Mouse (Mus musculus) hindbrain, embryonic 10.5 days (tissue): ENCODE results near the gene Ercc6. TPM values are rescaled to one million over a fixed set of nuclear protein-coding genes. Genes with fewer than 3 reads are reported as not detected.
A peak's percentile ranks its signal among the peaks of the same experiment; 100 is the strongest.

Source experiments
- DNase-seq: peaks from one replicate; pipeline ENCODE4 v3.0.0-alpha.2; 2017; ENCODE audit warnings: low spot score
- H3K27ac ChIP-seq: fragments of 300-500 bp; sonication (generic); 2 replicates; pipeline ENCODE4 v1.5.1; 2016; ENCODE audit warnings: mild to moderate bottlenecking, moderate library complexity
- H3K27me3 ChIP-seq: fragments of 300-500 bp; sonication (generic); 2 replicates; pipeline ENCODE4 v1.6.1; 2016; ENCODE audit warnings: mild to moderate bottlenecking; ENCODE audit not compliant: poor library complexity, insufficient read depth, severe bottlenecking
- H3K36me3 ChIP-seq: fragments of 300-500 bp; sonication (generic); 2 replicates; pipeline ENCODE4 v1.6.1; 2016; ENCODE audit warnings: mild to moderate bottlenecking, moderate library complexity
- H3K4me1 ChIP-seq: fragments of 300-500 bp; sonication (generic); replicated peaks from 2 replicates; pipeline ENCODE4 v1.6.1; 2016; ENCODE audit warnings: mild to moderate bottlenecking
- H3K4me3 ChIP-seq: fragments of 300-500 bp; sonication (generic); 2 replicates; pipeline ENCODE4 v1.5.1; 2016; ENCODE audit warnings: mild to moderate bottlenecking, moderate library complexity
- H3K9me3 ChIP-seq: fragments of 300-500 bp; sonication (generic); 2 replicates; pipeline ENCODE4 v1.6.1; 2016; ENCODE audit warnings: mild to moderate bottlenecking, moderate library complexity
- WGBS: fragments of 180-500 bp; shearing (Covaris S2); methylation state at CpG from one replicate; pipeline ENCODE4 v1.1.7; 2016; 5-methylcytosine and 5-hydroxymethylcytosine counted together
- polyA plus RNA-seq: library from polyadenylated mRNA; unstranded; fragments of >200 nt; fragmentation: Nextera tagmentation; extraction: Ambion mirVana; gene quantifications from 2 replicates; pipeline ENCODE4 v1.2.1, GENCODE M21; 2016

The Ercc6 gene
- polyA plus RNA-seq, 1 experiment from 2014 or later, result 30.4 TPM

DNA sequence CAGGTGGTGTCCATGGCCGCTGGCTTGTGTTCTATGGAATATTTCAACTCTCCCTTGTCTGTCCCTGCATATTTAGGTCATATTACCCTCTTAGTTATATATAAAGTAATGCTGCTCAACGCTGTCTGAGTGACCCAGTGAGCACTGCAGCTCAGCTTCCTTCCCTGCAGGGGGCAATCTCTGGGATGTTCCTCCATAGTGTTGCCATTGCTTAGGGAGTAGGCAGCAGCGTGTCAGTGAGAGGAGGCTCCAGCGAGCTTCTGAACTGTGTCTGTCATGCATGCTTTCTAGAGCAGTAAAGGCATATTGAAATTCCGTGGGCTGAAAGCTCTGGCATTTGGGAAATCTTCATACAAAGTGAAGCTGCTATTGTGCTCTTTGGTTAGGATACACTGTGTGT lies 38.5 kb downstream of the Ercc6 start:
- peaks cover 60% of the 10 kb centered on the region for H3K36me3 ChIP-seq
- 78% methylated on average over 5 of the region's 5 CpGs for WGBS

DNA sequence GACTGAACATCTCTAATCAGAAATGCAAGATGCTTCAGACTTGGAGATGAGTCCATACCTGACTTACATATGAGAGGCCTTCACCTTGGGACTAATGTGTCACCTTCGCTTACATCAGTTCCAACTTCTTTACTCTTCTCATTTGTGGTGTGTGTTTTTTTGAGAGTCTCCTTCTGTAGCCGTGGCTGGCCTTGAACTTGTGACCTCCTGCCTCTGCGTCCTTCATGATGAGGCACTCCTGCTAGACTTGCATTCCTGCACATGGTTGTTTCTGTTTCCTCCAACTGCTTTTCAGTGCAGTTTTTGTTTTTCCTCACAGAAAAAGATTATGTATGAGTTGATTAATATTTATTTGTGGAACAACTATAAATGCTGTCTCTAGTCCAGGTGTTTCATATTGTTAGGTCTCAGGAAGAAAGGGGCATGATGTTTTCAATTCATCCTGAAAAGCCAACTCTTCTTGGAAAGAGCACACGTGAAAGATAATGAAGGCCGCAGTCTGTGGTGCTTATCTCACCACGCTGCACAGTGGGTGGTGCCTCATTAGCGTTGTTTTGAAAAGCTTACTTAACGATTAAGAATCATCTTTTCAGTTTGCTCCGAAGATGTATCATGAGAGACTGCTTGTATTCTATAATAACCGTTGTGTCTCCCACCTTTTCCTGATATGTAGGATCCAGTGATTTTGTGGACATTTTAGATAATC lies 40.0 kb downstream of the Ercc6 start:
- Histone ChIP-seq H3K27ac (no peak overlapping the region), H3K36me3 (peaks cover 62% of the 10 kb centered on the region), H3K9me3 (no peaks in the 10 kb centered on the region), H3K27me3 (no peaks in the 10 kb centered on the region), H3K4me1 (no peaks in the 10 kb centered on the region), H3K4me3 (no peak overlapping the region)
- WGBS, result 92% methylated on average over 10 of the region's 10 CpGs
- no peak for DNase-seq

More for the DNA sequence above, 38.5 kb downstream of the Ercc6 start:
- DNase-seq, result no peak
- Histone ChIP-seq H3K27me3 (no peaks in the 10 kb centered on the region), H3K4me1 (no peaks in the 10 kb centered on the region), H3K9me3 (no peaks in the 10 kb centered on the region), H3K27ac (no peak overlapping the region), H3K4me3 (no peak overlapping the region)

DNA sequence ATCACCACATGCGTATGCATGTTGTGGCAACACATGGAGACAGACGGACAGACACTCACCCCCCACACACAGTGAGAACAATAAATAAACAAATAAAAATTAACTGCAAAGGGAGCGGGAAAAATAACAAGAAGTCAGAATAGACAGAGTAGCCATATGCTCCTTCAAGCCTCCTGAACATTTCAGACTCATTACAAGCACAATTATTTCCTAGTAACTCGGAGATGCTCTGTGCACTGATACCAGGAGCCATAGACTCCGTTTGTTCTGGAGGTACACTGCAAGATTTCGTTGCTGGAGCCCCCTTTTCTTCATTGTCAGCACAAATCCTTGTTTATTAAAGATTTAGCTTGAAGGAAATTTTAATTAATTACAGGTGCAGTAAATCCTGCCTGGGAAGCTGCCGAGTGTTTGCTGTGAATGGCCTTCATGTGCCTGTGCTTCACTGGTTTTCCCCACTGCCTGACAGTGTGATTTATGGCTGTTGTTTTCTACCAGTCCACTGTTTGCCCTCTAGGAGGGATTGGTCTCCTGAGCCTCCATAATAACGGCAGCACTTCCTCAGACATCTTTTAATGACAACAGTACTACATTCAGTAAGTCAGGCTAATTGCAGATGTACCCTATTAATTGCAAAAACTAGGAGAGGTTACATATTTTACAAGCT lies 41.7 kb downstream of the Ercc6 start:
- no peak for DNase-seq
- H3K36me3 ChIP-seq, result peaks cover 72% of the 10 kb centered on the region
- no peak overlapping the region for H3K27ac ChIP-seq
- H3K27me3 ChIP-seq, result no peaks in the 10 kb centered on the region
- 80% methylated on average over 8 of the region's 8 CpGs for WGBS
- no peaks in the 10 kb centered on the region for H3K4me1 ChIP-seq
- H3K9me3 ChIP-seq, result no peaks in the 10 kb centered on the region
- H3K4me3 ChIP-seq, result no peak overlapping the region

DNA sequence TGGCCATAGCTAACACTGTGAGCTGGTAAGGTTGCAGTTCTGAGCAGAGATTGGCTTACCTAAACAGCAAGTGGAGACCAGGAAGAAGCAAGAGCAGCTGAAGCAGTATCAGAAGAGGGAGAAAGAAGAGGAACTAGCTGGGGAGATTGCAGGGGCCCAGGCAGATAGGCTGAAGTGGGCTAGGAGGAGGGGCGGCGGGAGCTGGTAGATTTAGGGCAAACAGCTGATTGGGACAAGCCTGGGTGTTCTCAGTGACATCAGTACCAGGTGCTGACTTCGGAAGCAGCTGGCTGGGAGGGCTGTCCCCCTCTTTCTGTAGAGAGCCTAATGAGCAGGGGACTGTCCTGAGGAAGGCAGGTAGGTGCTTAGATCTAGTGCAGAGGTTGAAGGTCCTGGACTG lies 48.1 kb downstream of the Ercc6 start:
- Histone ChIP-seq H3K27ac (no peak overlapping the region), H3K36me3 (peaks cover 91% of the 10 kb centered on the region), H3K4me1 (no peaks in the 10 kb centered on the region), H3K4me3 (no peak overlapping the region), H3K27me3 (no peaks in the 10 kb centered on the region), H3K9me3 (no peaks in the 10 kb centered on the region)
- 96% methylated on average over 3 of the region's 3 CpGs for WGBS
- DNase-seq, result no peak

DNA sequence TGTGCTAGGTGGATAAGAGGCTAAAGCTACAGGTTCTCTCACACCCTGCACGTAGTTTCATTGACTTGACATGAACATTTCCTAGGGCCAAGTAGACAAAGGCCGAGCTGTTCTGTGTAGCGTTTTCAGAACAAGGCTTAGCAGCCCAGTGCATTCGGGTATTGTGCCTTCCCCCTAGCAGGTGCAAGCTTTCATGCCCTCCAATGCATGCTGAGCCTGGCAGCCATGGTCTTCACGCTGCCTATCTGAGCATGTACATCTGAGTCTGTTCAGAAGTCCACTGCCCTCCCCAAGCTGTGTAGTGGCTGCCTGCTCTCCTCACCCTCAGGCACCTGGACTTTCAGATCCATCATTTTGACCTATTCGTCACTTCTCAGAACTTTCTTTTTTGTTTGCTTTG lies 50.3 kb downstream of the Ercc6 start:
- Histone ChIP-seq H3K4me3 (no peak overlapping the region), H3K4me1 (no peaks in the 10 kb centered on the region), H3K27me3 (no peaks in the 10 kb centered on the region), H3K9me3 (no peaks in the 10 kb centered on the region), H3K36me3 (peaks cover 92% of the 10 kb centered on the region), H3K27ac (no peak overlapping the region)
- no peak for DNase-seq
- 86% methylated on average over 6 of the region's 6 CpGs for WGBS

DNA sequence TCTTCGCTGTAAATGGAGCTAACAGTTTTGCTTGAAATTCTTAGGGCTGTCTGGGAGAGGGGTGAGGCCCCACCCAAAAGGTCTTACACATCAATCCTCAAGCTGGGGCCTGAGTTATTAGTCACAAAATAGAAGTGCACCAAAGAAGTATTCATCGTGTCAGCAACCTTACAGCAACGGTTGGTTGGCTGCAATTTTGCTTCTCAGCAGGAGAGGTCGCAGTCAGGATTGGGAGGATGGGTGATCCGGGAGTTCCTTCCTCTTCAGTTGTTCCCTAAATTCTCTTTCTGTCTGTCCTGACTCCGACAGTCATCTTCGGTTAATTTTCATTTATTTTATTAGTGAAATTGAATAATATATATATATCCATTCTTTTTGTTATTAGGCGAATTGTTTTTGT lies 59.2 kb downstream of the Ercc6 start:
- Histone ChIP-seq H3K27ac (no peak overlapping the region), H3K36me3 (peaks cover 90% of the 10 kb centered on the region), H3K4me1 (no peaks in the 10 kb centered on the region), H3K9me3 (no peaks in the 10 kb centered on the region), H3K4me3 (no peak overlapping the region), H3K27me3 (no peaks in the 10 kb centered on the region)
- WGBS, result 59% methylated on average over 8 of the region's 8 CpGs
- DNase-seq, result no peak

DNA sequence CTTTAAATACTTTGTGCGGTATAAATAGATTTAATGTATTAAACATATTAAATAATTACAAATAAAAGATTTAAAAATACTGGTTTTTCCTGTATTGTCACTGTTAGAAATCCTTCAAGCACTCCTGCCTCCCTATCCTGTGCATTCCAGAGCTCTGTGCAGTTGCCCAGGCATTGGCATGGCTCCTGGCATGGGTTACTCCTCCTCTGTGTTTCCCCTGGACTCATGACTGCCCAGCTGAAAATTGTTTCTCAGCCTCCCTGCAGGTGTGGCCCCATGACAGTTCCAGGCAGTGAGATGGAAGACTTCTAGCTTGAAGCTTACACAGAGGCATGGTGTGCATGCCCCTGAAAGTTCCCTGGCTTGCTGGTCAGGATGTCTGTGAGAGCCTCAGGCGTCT lies 65.1 kb downstream of the Ercc6 start:
- WGBS, result 98% methylated on average over 2 of the region's 2 CpGs
- H3K4me1 ChIP-seq, result no peaks in the 10 kb centered on the region
- DNase-seq, result no peak
- H3K9me3 ChIP-seq, result no peaks in the 10 kb centered on the region
- H3K36me3 ChIP-seq, result peaks cover 52% of the 10 kb centered on the region
- H3K27me3 ChIP-seq, result no peaks in the 10 kb centered on the region
- H3K4me3 ChIP-seq, result no peak overlapping the region
- H3K27ac ChIP-seq, result no peak overlapping the region

DNA sequence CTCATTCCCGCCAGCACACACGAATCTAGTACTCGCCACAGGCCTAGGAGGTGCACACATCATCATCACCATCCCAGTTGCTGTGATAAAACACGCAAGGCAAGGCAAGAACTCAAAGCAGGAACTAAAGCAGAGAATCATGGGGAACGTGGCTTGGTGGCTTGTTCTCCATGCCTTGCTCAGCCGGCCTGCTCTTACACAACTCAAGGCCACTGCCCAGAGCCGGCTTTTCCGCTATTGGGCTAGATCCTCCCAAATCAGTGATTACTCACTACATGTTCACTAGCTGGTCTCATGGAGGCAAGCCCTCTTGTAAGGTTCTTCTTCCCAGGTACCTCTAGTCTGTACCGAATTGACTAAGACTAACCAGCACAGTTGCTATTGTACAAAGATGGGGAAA lies 70.4 kb downstream of the Ercc6 start:
- DNase-seq, result no peak
- H3K27me3 ChIP-seq, result no peaks in the 10 kb centered on the region; the same call in 1 of the 2 replicates
- no peaks in the 10 kb centered on the region for H3K9me3 ChIP-seq
- no peak overlapping the region for H3K27ac ChIP-seq
- H3K4me1 ChIP-seq, result peaks cover 7% of the 10 kb centered on the region; the same call in 1 of the 2 replicates
- 91% methylated on average over 9 of the region's 9 CpGs for WGBS
- H3K36me3 ChIP-seq, result peaks cover 3% of the 10 kb centered on the region; the same call in 1 of the 2 replicates
- no peak overlapping the region for H3K4me3 ChIP-seq

DNA sequence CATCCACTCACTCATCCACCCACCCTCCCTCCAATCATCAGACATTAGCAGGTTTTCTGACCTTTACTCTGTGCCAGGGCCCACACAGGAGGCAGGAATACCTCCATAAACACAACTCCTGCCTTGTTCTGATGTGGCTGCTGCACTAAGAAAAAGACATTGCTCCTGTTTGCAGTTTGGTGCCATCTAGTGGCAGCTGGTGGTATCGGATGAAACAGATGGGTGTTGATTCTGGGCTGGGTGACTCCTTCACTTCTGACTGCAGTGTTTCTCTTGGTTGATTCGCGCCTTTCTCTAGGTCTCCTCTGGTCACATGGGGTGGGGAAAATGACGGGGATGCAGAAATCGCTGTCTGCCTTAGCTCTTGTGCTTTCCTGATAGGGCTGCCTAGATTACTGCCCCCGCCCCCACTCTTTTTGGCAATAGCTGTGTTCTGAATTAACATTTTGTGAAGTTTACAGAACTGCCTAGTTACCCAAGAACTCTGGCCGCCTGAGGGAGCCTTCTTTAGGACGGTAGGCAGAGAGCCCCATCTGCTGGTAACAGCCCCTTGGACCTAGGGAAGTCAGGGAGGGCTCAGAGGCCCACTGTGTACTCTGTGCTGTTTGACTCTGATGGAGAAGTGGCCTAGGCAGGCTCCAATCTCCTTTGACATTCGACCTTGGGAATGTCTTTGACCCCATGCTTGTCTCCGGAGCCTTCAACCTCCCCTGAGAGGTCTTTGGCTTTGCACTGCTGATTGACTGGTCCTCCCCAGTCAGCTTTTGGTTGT lies 73.9 kb downstream of the Ercc6 start:
- H3K27me3 ChIP-seq, result peaks cover 4% of the 10 kb centered on the region
- no peaks in the 10 kb centered on the region for H3K36me3 ChIP-seq
- no peak overlapping the region for H3K4me3 ChIP-seq
- no peak overlapping the region for H3K27ac ChIP-seq
- peak; percentile 79 for DNase-seq
- WGBS, result 14% methylated on average over 10 of the region's 10 CpGs
- no peaks in the 10 kb centered on the region for H3K9me3 ChIP-seq
- peaks cover 7% of the 10 kb centered on the region; the same call in 1 of the 2 replicates for H3K4me1 ChIP-seq

DNA sequence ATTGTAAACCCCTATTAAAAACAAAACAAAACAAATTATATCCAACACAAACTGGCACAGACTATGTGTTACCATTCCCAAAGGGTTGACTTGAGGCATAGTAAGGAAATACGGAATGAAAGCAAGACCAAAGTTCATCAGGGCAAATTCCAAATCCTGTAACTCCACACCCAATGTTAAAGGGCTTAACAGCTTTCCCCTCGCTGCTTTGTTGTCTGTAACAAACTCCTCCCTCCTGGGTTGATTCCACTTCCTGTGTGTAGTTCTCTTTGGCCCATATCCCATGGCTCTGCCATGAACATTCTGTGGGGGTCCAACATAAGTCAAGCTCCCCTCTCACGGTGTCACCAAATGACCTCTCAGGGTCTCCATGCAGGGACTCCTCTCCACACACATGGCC lies 77.1 kb downstream of the Ercc6 start:
- H3K36me3 ChIP-seq, result no peaks in the 10 kb centered on the region
- peaks cover 34% of the 10 kb centered on the region for H3K27me3 ChIP-seq
- H3K27ac ChIP-seq, result no peak overlapping the region
- H3K4me1 ChIP-seq, result peaks cover 7% of the 10 kb centered on the region; the same call in 1 of the 2 replicates
- DNase-seq, result no peak
- no peak overlapping the region for H3K4me3 ChIP-seq
- no peaks in the 10 kb centered on the region for H3K9me3 ChIP-seq
- WGBS, result 70% methylated on average over 3 of the region's 3 CpGs

DNA sequence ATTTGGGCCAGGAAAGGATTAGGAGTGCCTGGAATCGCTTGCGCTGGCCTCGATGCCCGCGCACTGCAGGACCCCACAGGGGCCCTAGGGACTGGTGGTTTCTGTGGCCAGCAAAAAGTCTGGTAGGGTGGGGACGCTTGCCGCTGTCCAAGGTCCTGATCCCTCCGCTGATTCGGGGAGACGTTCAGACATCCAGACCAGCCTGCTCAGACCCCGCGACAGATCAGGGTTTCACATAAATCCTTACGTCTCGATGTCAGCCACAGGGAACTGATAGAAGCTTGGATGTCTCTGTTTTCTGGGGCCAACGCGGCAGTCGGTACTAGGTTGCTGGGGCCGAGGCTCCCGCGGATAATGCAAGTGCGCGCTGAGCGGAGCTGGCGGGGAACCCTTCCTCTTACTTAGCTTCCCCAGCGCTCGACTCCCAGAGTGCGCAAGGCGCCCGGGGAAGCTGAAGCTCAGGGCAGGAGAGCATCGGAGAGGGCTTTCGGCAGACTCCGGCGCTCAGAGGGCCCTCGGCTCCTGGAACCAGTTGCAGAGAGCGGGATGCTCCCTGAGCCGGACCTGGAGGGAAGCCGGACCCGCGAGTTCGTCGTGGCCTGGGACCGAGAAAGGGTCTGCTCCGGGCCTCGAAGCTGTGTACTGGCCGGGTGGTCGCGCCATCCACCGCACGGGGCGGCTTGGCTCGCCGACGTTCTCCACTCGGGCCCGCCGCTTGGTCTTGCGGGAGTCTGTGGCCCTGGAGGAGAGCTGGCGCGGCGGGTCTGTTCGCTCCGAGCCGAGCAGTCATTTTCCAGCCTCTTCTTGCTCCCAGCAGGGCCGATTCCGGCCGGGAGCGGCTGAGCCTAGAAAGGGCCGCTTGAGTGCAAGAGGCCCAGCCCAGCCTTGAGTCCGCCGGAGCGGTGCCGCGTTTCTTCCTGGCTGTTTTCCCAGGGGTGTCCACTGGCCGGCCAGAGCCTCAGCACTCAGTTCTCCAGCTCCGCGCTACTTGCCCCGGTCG lies 84.2 kb downstream of the Ercc6 start:
- peaks cover 98% of the 10 kb centered on the region for H3K27me3 ChIP-seq
- DNase-seq, result peak; percentile 87
- H3K4me1 ChIP-seq, result peaks cover 37% of the 10 kb centered on the region
- H3K4me3 ChIP-seq, result peak overlapping the region; percentile 48
- H3K27ac ChIP-seq, result peak overlapping the region; percentile 69
- WGBS, result under 1% methylated on average over 78 of the region's 78 CpGs
- H3K9me3 ChIP-seq, result no peaks in the 10 kb centered on the region
- no peaks in the 10 kb centered on the region for H3K36me3 ChIP-seq
